Mouse (Mus musculus) kidney, postnatal 14 days (tissue): Measurements from ENCODE around the gene Tango6.

Source experiments
- DNase-seq: peaks from one replicate; pipeline ENCODE4 v3.0.0; 2022; ENCODE audit warnings: mixed read lengths

Gene Tango6

DNA sequence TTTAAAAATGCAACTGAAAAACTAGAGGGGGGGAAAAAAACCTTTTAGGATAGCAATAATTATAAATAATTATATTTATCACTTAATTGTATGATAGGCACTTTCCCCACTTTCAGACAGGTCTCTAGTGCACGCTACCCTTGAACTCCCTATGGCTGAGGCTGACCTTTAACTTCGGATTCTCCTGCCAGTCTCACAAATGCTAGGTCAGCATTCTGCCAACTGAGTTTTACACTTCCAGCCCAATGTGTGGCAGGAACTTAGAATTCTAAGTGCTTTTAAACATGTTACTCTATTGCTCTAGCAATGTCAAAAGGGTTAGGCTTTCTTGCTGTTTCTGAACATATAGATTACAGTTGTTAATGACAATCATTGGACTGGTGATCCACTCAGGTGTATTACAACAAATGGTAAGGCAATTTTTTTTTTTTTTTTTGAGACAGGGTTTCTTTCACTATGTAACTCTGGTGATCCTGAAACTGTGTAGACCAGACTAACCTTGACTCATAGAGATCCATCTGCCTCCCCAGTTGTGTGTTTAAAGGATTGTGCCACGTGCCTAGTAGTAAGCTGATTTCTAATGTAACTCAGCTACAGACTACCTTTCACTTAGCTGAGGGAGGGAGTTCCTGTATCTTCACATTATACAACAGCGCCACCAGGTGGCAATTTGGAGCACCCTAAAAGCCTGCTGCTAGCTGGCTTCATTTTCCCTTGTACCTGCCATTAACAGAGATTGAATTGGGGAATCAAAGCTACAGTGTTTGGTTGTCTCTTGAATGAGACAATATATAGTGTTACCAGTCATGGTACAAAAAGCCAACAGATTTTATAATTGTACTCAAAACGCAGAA lies 204.7 kb downstream of the Tango6 start:
- peak; percentile 83 for DNase-seq

DNA sequence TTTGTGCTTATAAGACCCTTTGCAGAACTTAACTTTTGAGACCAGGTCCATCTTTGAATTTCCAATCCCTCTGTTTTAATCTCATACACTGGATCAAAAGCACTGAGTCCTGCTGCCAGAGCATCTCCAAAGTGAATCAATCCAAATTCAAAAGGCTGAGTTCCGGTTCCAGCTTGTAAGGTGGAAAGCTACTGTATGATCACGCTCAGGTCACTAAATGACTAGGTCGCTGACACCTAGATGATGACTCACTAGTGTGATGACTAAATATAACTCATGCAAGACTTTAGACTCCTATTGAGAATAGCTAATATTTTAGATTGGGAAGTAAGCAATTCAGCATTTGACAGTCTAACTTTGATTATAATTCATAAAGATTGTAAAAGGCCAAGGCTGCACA lies 205.9 kb downstream of the Tango6 start:
- DNase-seq: no peak

GRCm38 (mm10) chr8:106892210-106892805 lies 209.4 kb downstream of the Tango6 start:
- peak; percentile 53 for DNase-seq

DNA sequence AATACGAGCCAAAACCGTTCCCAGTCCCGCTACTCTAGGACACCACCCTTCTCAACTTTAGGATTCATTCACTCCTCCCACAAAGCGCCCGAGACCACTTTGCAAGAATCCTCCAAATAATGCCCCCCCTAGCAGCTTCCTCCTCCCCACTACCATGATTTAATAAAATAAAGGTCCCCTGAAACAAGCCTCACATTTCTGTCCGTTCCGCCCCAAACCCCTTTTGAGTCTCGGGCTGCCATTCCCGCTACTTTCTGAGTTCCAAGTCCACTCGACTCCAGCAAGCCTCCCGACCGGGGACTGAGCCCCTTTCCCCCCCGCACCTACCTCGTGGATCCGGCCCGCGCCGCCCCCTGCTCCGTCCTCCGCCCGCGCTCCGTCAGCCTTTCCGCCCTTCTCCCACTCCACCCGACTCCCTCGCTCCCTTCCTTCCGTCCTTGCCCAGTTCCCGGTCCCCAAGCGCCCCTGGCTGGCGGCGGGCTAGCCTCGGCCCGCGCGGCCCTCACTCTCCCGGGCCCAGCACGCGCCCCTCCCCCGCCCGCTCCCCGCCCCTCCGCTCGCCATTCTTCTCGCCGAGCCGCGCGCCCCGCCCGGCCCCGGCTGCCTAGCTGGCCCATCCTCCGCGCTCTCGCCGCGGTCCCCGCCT lies 210.1 kb downstream of the Tango6 start:
- peak; percentile 13 for DNase-seq

DNA sequence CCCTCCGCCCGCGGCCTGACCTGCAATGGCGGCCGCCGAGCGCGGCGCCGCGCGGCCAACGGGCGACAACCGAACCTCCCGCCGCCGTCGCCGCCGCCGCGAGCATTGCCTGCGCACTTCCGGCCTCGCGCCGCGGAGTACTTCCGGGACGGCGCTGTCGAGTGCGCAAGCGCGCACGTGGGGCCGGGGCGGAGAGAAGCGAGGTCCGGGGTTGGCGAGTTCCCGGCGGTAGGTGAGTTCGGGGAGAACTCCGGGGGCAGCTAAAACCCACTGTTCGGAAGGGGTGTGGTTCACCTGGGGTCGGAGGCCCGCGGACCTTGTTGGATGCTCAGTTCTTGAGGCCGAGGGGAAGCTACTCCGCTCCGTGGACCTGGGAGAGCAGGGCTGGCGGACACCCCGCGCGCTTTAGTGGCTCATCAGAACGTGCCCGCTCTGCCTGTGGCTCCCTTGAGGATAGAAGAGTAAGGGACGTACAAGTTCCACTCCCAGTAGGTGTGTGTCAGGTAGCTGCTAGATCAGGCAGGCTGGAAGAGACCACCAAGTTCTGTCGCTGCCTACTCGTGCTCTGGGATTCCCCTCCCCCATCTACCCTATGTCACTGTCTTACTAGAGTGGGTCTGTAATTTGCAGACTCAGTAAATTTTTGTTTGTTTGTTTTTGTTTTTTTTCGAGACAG lies 210.8 kb downstream of the Tango6 start, which contains the start of gene Utp4:
TSS of gene Utp4 (plus strand) at position 156 of the 676 bp plus-strand sequence.
- peak; percentile 93 for DNase-seq

- DNase-seq: no peak
These were observed 216.6 kb downstream of the Tango6 start for GRCm38 (mm10) chr8:106899473-106899872.
